Comparison of ENCODE assay signal across 9 mouse cellular contexts in the genomic region with DNA sequence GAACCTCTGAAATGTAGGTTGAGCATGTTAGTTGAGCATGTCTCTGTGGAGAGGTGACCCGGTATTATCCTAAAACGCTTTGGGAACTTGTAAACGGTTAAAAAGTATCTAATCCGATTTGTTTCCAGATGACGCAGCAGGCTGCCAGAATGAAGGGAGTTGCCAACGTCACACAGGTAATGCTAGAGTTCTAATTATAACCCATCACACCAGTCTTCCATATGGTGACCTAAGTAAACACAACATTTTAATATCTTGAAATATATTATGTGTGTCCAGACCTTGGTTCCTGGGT. TPM values are rescaled to one million over a fixed set of nuclear protein-coding genes. Genes with fewer than 3 reads are reported as not detected.
DNase-seq lines count a peak whose midpoint lies in the region; ATAC-seq and TF ChIP-seq lines count a peak whose summit lies in the region.
"Had no signal": no experiment of that assay in that cellular context is flagged by ENCODE, and none has a peak within 500 bp of the region (broad histone marks: within the 10 kb centered on the region; RNA-seq: fewer than 3 reads in every experiment).

No protein-coding gene starts in this region.

- TF ChIP-seq POLR2A in thymus, adult 2 months (IDR thresholded peaks at IDR 0.05; ENCODE audit: control insufficient read depth, extremely low read depth, insufficient read depth, low read length, poor library complexity): no peak

- H3K4me2 ChIP-seq in hindbrain, embryonic 14.5 days (replicated peaks): peak overlapping the region; percentile 73
- peak overlapping the region; percentile 61 for H3K4me2 ChIP-seq in midbrain, embryonic 14.5 days (ENCODE audit: low read length)

- peak; percentile 8 to 12 for DNase-seq in heart, adult 9 months (ENCODE audit: low spot score in 2 of 2)
- DNase-seq in heart, postnatal 14 days: no peak
- DNase-seq in thymus, adult 2 months: peak; percentile 3
- DNase-seq in thymus, postnatal 10 days (ENCODE audit: low spot score in 2 of 2): no peak
- no peak for DNase-seq in hindbrain, embryonic 14.5 days (ENCODE audit: low spot score)
- DNase-seq in midbrain, embryonic 14.5 days: no peak
- DNase-seq in adipocyte (ENCODE audit: low spot score): no peak
- no peak for DNase-seq in adrenal gland, postnatal 10 days

- H3K4me3 ChIP-seq in thymus, adult 2 months (ENCODE audit: control insufficient read depth, insufficient read depth, low read length): no peak overlapping the region
- H3K4me3 ChIP-seq in hindbrain, embryonic 14.5 days (replicated peaks; ENCODE audit: low read length): peak overlapping the region; percentile 99
- H3K4me3 ChIP-seq in midbrain, embryonic 14.5 days (replicated peaks; ENCODE audit: low read depth, low read length): peak overlapping the region; percentile 96

- no peak overlapping the region for H3K27ac ChIP-seq in thymus, adult 2 months (ENCODE audit: control insufficient read depth, insufficient read depth, low read length)
- no peak overlapping the region for H3K27ac ChIP-seq in hindbrain, embryonic 14.5 days
- no peak overlapping the region for H3K27ac ChIP-seq in midbrain, embryonic 14.5 days (replicated peaks; ENCODE audit: low read depth, low read length)

- intact Hi-C loops in heart, postnatal 14 days (cut with DNase I): loop anchor here (1.0 kb wide), 1 partner anchor 160 kb away; no protein-coding TSS in a partner anchor

- no peaks in the 10 kb centered on the region for H3K36me3 ChIP-seq in thymus, adult 2 months (ENCODE audit: control insufficient read depth, insufficient read depth, low read length)
- H3K36me3 ChIP-seq in hindbrain, embryonic 14.5 days (replicated peaks; ENCODE audit: control insufficient read depth, insufficient read depth): no peaks in the 10 kb centered on the region
- no peaks in the 10 kb centered on the region for H3K36me3 ChIP-seq in midbrain, embryonic 14.5 days (ENCODE audit: control insufficient read depth, insufficient read depth, low read length)

- 25% methylated on average over 6 of the region's 6 CpGs for WGBS in thymus, adult 2 months
- 7% methylated on average over 6 of the region's 6 CpGs for WGBS in hindbrain, embryonic 14.5 days
- WGBS in midbrain, embryonic 14.5 days: 1% methylated on average over 6 of the region's 6 CpGs

- no peak for TF ChIP-seq CTCF in thymus, adult 2 months (IDR thresholded peaks at IDR 0.05; ENCODE audit: borderline replicate concordance, control insufficient read depth, extremely low read depth, insufficient read depth, low read length, poor library complexity)

- H3K27me3 ChIP-seq in thymus, adult 2 months (ENCODE audit: control insufficient read depth, insufficient read depth, low read length): no peaks in the 10 kb centered on the region
- H3K27me3 ChIP-seq in hindbrain, embryonic 14.5 days (ENCODE audit: control insufficient read depth, insufficient read depth, low read length): no peaks in the 10 kb centered on the region
- H3K27me3 ChIP-seq in midbrain, embryonic 14.5 days (ENCODE audit: control insufficient read depth, insufficient read depth, low read length): 0 out of 2 replicates have a peak, but pooled peaks cover 2% of the 10 kb centered on the region

- no peaks in the 10 kb centered on the region for H3K9me3 ChIP-seq in hindbrain, embryonic 14.5 days (ENCODE audit: control insufficient read depth, low read length)
- H3K9me3 ChIP-seq in midbrain, embryonic 14.5 days (ENCODE audit: control insufficient read depth, low read length): no peaks in the 10 kb centered on the region

- H3K9ac ChIP-seq in hindbrain, embryonic 14.5 days: peak overlapping the region; percentile 29
- H3K9ac ChIP-seq in midbrain, embryonic 14.5 days (replicated peaks; ENCODE audit: low read length): peak overlapping the region; percentile 39; the same call in 1 of the 2 replicates

- ATAC-seq in hindbrain, embryonic 14.5 days (ENCODE audit: low FRiP score): no peak
- ATAC-seq in midbrain, embryonic 14.5 days (ENCODE audit: low FRiP score, low TSS enrichment): no peak

- peaks cover 3% of the 10 kb centered on the region for H3K4me1 ChIP-seq in thymus, adult 2 months (replicated peaks; ENCODE audit: control insufficient read depth, insufficient read depth, low read length)
- peaks cover 10% of the 10 kb centered on the region for H3K4me1 ChIP-seq in hindbrain, embryonic 14.5 days (replicated peaks; ENCODE audit: control insufficient read depth, insufficient read depth, low read length)
- no peaks in the 10 kb centered on the region; the same call in 1 of the 2 replicates for H3K4me1 ChIP-seq in midbrain, embryonic 14.5 days (ENCODE audit: control insufficient read depth, insufficient read depth, low read length)

RNA-seq across cellular contexts. Expression of gene Sik2, which starts 0.7 kb away (rescaled TPM):
- total RNA-seq in heart, postnatal 14 days (2021): 10 to 100 TPM; 25.5 to 29.9 TPM
- polyA plus RNA-seq in thymus, adult 2 months (2012; rRNA removed): 30.5 and 34.6 TPM in 2 replicates
- polyA plus RNA-seq in hindbrain, embryonic 14.5 days (2014; fragmentation: Nextera tagmentation; extraction: Ambion mirVana): 16.1 and 17.4 TPM in 2 replicates
- 13.8 and 17.0 TPM in 2 replicates for polyA plus RNA-seq in midbrain, embryonic 14.5 days (2014; fragmentation: Nextera tagmentation; extraction: Ambion mirVana)
- total RNA-seq in adrenal gland, postnatal 10 days (2021): 100 to 1,000 TPM; 132 to 136 TPM

RNA-seq across cellular contexts. Expression of gene Btg4, which starts 51.1 kb away (rescaled TPM):
- total RNA-seq in heart, postnatal 14 days (2021): not detected
- polyA plus RNA-seq in thymus, adult 2 months (2012; rRNA removed): not detected in 2 replicates
- polyA plus RNA-seq in hindbrain, embryonic 14.5 days (2014; fragmentation: Nextera tagmentation; extraction: Ambion mirVana): not detected in 2 replicates
- not detected in 2 replicates for polyA plus RNA-seq in midbrain, embryonic 14.5 days (2014; fragmentation: Nextera tagmentation; extraction: Ambion mirVana)
- total RNA-seq in adrenal gland, postnatal 10 days (2021): not detected
- total RNA-seq: neutrophil, adult 5-6 weeks had no signal

Comparison
In these comparisons a context has a peak if more than half of its experiments do, and no peak if none do; other contexts are left out.
1. DNase-seq: peak in heart, adult 9 months (2 of 2) and thymus, adult 2 months (single experiment); none in heart, postnatal 14 days (0 of 2), thymus, postnatal 10 days (0 of 2), hindbrain, embryonic 14.5 days (single experiment), midbrain, embryonic 14.5 days (single experiment), adipocyte (single experiment) and adrenal gland, postnatal 10 days (single experiment).